Mouse (Mus musculus) left cerebral cortex, adult 11 months (tissue): ENCODE results near the gene Ptpra.
A peak's percentile ranks its signal among the peaks of the same experiment; 100 is the strongest.

Experiments used
- DNase-seq: peaks from one replicate; pipeline ENCODE4 v3.0.0; 2022; ENCODE audit warnings: low spot score

Gene Ptpra

GRCm38 (mm10) chr2:130442162-130442561, 7.9 kb upstream of the Ptpra start:
- no peak for DNase-seq

DNA sequence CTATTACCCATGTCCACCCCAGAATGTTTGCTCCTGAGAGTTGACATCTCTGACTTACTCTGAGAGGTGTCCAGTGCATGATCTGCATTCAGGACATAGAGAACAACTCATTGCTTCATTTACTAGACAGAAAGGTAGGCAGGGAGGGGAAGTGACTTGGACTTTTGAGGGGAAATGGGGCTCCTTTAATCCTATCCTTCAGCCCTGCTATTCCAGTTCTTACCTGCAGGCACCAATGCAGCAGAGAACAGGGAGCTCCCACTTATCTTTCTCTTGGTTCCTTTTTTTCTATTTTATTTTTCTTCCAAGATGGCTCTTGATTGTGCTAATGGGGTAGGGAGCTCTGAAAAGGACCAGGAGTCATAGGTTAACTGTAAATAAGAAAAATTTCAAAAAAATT, 1.6 kb upstream of the Ptpra start:
- no peak for DNase-seq

- DNase-seq: no peak
These were observed 871 bp upstream of the Ptpra start for GRCm38 (mm10) chr2:130449021-130449793.

- peak; percentile 57 for DNase-seq
These were observed 337 bp downstream of the Ptpra start for GRCm38 (mm10) chr2:130450434-130450796.

DNA sequence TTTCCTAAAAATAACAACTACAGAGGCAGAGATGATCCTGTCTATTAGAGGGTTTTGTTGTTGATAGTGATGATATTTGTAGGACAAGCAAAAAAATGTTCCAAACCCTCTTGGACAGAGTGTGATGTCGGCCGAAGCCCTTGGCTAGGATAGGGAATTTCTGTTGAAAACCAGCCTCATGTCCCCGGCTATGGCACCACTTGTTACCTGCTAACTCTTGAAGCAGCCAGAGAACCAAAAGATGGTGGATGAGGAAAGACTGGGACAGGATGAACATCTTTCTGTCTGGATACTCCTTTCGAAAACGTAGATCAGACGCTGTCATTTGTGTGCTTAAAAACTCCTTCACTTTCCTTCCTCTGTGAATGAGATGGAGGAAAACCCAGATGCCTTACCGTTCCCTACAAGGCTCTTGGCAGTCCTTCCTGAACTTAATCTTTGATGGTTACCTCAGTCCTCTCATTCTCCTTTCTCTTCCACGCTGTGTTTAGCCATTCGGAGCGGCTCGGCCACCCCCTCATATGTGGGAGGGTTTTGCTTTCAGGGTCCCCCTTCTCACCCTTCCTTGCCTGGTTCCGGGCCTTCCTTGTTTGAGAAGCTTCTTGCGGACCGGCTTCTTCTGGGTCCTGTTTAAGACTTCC, 1.1 kb downstream of the Ptpra start:
- no peak for DNase-seq

DNA sequence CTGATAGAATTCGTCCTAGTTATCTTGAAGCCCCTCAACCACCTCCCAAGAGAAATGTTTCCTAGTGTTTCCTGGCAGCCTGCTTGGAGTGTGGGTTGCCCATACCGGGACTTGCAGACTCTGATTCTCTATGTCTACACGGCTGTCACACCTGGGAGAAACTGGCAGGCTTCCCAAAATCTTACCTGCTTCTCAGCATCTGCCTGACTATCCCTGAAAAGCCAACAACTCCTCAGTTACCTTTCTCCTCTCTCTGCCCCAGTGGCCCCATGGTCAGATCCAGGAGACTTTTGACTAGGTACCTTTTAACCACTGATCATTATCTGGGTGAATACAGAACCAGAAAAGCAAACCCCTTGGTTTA, 1.6 kb downstream of the Ptpra start:
- DNase-seq: no peak

DNA sequence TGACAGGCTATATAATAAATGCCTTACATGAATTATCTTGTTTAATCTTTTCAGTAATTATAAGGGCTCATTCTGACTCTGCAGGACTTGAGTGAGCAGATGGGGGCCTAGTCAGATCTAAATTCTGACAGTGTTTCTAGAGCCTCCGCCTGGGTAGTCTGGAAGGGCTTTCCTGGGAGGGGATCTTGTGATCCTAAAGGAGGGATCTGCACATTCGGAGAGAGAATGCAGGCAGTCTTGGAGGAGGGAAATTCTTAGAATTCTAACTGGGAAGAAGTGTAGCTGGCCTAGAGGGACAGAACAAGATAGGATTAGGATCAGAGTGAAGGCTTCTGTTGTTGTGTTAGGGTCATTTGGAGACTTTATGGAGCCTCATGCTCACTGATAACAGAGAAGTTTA, 2.2 kb downstream of the Ptpra start:
- DNase-seq: no peak

- DNase-seq: no peak
These were observed 3.3 kb downstream of the Ptpra start for GRCm38 (mm10) chr2:130453421-130453820.

DNA sequence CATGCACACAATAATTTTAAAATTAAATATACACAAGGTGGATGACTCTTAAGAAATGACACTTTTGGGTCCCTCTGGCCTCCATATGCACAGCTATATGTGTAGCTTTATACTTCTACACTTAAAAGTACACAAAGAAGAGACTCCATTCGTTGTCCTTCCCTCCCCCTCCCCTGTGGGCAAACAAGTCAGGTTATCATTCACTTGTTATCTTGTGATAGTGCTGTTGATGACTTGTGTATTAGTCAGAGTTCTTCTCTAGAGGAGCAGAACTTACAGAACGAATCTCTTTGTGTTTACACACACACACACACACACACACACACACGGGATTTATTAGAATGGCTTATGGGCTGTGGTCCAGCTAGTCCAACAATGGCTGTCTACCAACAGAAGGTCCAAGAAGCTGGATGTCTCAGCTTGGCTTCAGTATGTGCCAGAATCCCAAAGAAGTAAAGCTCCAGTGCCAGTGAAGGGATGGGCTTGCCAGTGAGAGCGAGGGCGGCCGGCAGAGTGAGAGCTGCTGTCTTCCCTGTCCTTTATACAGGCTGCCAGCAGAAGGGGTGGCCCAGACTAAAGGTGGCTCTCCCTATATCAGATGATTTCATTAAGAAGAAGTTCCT, 4.8 kb downstream of the Ptpra start:
- DNase-seq: no peak

DNA sequence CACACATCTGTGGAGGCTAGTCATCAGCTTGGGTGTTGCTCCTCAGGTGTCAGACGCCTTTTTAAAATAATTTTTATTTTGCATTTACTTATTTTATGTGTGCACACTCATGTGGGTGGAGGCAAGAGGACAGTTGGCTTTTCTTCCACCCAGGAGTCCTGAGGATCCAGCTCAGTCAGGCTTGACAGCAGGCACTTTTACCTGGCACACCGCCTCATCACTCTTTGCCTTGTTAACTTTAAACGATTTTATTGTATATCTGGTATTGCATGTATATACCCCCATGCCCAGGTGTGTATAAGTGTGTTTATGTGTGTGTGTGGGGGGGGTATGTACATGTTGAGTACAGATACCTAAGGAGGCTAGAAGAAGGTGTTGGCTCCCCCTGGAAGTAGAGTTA, 7.8 kb downstream of the Ptpra start:
- no peak for DNase-seq

DNA sequence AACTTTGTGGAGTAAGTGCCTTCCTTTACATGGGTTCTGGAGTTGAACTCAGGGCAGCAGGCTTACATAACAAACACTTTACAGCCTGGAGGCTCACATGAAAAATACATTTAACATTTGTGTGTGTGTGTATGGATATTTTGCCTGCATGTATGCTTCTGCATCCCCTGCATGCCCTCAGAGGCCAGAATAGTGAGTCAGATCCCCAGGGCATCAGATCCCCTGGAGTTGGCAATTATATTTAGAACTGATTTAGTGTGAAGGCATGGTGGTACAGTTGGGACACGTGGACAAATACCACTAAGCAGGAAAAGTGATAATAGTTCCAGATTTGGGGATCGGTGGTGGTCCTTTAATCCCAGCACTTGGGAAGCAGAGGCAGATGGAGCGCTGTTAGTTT, 9.5 kb downstream of the Ptpra start:
- DNase-seq: no peak

DNA sequence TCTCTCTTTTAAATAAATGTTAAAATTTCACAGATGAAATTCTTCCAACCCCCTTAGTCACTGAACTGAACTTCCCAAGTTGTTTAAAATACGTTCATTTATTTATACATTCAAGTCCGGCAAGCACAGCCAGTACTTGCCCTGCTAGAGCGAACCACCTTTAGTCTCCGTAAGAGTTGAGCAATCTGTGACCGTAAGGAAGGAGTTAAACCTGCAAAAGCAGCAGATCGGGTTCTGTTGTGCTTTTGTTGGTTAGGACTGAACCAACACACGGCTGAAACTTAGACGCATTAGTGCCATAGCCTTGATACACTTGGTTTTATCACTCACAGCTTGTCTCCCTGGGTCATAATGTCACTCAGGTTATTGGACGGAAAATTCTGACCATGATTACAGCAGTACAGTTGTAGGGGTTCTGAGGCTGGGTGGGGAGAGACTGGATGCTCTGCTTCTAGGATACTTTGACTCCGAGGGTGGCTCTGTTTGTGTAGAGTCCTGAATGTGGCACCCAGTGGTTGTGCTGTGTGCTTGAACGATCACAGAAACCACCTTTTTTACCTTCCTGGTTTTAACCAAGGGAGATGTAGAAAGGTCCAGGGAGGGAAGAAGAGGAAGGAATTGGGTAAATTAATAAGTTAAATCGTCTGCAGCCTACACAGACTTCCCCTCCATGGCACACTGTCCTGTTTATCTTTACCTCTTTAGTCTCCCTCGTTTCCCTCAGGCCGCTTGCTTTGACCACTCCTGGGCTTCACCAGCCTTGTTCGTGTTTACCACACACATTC, 11.4 kb downstream of the Ptpra start:
- DNase-seq: no peak

GRCm38 (mm10) chr2:130466438-130466837, 16.4 kb downstream of the Ptpra start:
- no peak for DNase-seq

DNA sequence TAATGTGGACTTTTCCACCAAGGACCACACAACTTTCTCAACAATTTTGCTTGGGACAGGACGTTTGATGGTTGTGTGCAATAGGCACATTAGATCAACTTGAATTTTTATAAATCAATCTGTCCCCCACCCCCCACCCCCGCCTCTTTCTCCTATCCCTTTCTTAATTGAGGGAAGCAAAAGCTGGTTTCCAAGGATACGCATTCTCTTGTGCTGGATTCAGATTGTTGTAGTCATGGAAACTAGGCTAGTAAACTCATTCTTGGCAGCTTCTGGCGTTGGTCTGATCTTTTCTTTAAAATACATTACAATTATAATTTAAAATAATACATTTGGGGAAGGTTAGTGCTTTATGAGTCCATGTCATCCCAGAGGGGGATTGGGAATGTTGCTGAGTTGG, 19.3 kb downstream of the Ptpra start:
- no peak for DNase-seq

GRCm38 (mm10) chr2:130469935-130470334, 19.9 kb downstream of the Ptpra start:
- DNase-seq: no peak

GRCm38 (mm10) chr2:130472908-130473510, 22.9 kb downstream of the Ptpra start:
- DNase-seq: no peak

DNA sequence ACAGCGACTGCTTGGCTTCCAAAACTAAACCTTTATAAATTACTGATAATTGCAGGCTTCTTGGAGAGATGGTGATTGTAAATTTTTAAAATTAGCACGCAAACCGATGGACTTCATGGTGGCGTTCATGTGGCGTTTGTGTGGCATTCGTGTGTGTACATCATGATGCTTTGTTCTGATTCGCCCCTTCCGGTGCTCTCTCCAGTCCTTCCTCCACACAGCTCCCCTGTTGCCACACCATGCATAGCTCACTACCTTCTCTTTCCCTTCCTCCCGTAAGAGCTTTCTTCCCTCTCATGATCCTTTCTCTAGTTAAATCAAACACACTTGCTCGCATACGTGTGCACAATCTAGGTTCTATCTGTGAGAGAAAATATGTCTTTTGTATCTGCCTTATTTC, 25.7 kb downstream of the Ptpra start:
- no peak for DNase-seq

GRCm38 (mm10) chr2:130476666-130477297, 26.7 kb downstream of the Ptpra start:
- DNase-seq: no peak

DNA sequence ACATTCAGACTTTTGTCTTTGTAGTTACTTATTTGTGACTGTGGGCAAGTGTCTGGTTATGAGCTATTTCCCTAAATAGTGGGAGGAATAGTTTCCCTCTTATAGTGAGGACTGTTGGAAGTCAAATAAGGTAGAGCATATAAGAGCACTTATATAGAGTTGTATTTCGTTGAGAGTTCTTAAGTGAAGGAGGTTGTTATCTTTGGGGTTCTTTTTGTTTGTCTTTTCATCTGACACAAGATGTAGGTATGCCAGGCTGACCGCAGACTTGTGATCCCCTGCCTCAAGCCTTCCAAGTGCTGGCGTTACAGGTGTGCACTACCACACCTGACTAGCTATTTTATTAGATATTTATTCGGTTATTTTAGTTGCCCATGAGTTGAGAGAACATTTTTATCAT, 32.1 kb downstream of the Ptpra start:
- no peak for DNase-seq

GRCm38 (mm10) chr2:130482700-130483099, 32.6 kb downstream of the Ptpra start:
- DNase-seq: no peak

DNA sequence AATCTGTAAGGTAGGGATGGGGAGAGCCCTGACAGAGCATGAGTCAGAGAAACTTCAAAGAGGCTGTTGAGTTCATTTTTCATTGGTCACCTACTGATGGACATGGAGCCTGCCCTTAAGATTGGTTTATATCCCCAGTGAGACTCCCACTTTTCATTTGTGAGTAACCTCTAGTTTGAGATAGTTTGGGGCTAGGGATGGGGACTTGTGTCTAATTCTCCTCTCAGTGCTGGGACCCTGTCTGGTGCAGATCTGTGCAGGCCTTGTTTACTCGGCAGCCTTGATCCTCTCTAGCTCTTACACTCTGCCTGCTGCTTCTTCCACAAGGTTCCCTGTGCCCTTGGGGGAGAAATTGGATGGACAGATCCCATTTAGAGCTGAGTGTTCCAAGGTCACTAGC, 34.1 kb downstream of the Ptpra start:
- DNase-seq: no peak

GRCm38 (mm10) chr2:130488002-130488401, 37.9 kb downstream of the Ptpra start:
- no peak for DNase-seq
